Mouse (Mus musculus): ENCODE data around the gene Anxa6. TPM values are rescaled to one million over a fixed set of nuclear protein-coding genes. Genes with fewer than 3 reads are reported as not detected.

Gene Anxa6
- total RNA-seq, 4 experiments from 2014 or later, result 121 to 184 (median 133) TPM

DNA sequence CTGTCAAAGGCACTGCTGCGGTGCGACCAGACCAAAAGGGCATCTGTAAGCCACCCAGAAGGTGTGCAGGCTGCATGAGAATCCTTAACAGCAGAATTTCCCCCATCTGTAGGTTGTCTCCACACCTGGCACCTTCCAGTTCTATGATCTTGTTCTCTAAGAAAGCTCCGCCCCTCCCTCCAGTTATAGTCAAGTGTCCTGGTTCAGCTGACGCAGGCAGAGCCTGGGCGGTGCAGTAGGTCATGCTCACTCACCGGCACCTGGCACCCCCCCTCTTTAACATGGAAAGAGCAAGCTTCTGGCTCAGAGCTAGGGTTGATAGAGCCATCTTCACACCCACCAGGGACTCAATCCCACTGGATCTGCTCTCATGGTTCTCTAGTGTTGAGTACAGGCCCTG lies 104.0 kb downstream of the Anxa6 start:
- no peak for DNase-seq

Other genes with a start within 250 kb of the Anxa6 start
- 10 to 100 TPM; 23.7 to 33.0 (median 28.7) TPM for gene Cdc42se2, start 245.8 kb downstream of the Anxa6 start, total RNA-seq (2022)
- 10 to 100 TPM in 2 of 4 experiments, 1 to 10 TPM in 2; 3.4 to 14.4 (median 9.6) TPM for gene Lyrm7, start 172.5 kb downstream of the Anxa6 start, total RNA-seq (2022)
- gene Hint1, start 167.1 kb downstream of the Anxa6 start, total RNA-seq (2022), result 100 to 1,000 TPM; 236 to 370 (median 298) TPM
- gene Gpx3, start 131.0 kb downstream of the Anxa6 start, total RNA-seq (2022), result 100 to 1,000 TPM in 3 of 4 experiments, 10 to 100 TPM in 1; 89.1 to 315 (median 150) TPM
- gene Tnip1, start 70.5 kb downstream of the Anxa6 start, total RNA-seq (2022), result 100 to 1,000 TPM in 2 of 4 experiments, 10 to 100 TPM in 2; 94.2 to 126 (median 103) TPM
- 1 to 10 TPM; 3.9 to 7.5 (median 4.5) TPM for gene Ccdc69, start 44.7 kb upstream of the Anxa6 start, total RNA-seq (2022)
- gene Gm2a, start 64.7 kb upstream of the Anxa6 start, total RNA-seq (2022), result 100 to 1,000 TPM; 254 to 285 (median 274) TPM
- gene Slc36a3, start 118.3 kb upstream of the Anxa6 start, total RNA-seq (2022), result not detected
- gene Slc36a2, start 151.6 kb upstream of the Anxa6 start, total RNA-seq (2022), result 10 to 100 TPM; 11.2 to 54.4 (median 43.2) TPM
- 10 to 100 TPM; 24.4 to 27.7 (median 24.6) TPM for gene Slc36a1, start 170.9 kb upstream of the Anxa6 start, total RNA-seq (2022)

Data from adrenal gland, adult 8-10 months (tissue).